Mouse (Mus musculus) ES-E14 (cell line): ENCODE results near the gene Ube2k.

Experiments
- HCFC1 ChIP-seq: IDR thresholded peaks from 2 replicates; pipeline ENCODE4 v1.6.1; 2012; ENCODE audit warnings: low read length, inconsistent platforms, borderline replicate concordance; ENCODE audit not compliant: insufficient read depth
- MAFK ChIP-seq: IDR thresholded peaks from 2 replicates; pipeline ENCODE4 v1.6.1; 2014; ENCODE audit warnings: mild to moderate bottlenecking, low read depth, low read length, inconsistent platforms; ENCODE audit not compliant: insufficient read depth
- ZC3H11A ChIP-seq: IDR thresholded peaks from 2 replicates; pipeline ENCODE4 v1.6.1; 2012; ENCODE audit warnings: low read depth, mild to moderate bottlenecking, inconsistent platforms, low read length, borderline replicate concordance
- ZNF384 ChIP-seq: IDR thresholded peaks from 2 replicates; pipeline ENCODE4 v1.6.1; 2012; ENCODE audit warnings: low read depth, low read length, inconsistent platforms

- no peak for TF ChIP-seq HCFC1
- no peak for TF ChIP-seq MAFK
- TF ChIP-seq ZNF384: no peak
- TF ChIP-seq ZC3H11A: no peak
Observed at GRCm38 (mm10) chr5:65501407-65501806, 35.6 kb upstream of the Ube2k start.
